ENCODE assay signal across 8 mouse cellular contexts in the genomic region with DNA sequence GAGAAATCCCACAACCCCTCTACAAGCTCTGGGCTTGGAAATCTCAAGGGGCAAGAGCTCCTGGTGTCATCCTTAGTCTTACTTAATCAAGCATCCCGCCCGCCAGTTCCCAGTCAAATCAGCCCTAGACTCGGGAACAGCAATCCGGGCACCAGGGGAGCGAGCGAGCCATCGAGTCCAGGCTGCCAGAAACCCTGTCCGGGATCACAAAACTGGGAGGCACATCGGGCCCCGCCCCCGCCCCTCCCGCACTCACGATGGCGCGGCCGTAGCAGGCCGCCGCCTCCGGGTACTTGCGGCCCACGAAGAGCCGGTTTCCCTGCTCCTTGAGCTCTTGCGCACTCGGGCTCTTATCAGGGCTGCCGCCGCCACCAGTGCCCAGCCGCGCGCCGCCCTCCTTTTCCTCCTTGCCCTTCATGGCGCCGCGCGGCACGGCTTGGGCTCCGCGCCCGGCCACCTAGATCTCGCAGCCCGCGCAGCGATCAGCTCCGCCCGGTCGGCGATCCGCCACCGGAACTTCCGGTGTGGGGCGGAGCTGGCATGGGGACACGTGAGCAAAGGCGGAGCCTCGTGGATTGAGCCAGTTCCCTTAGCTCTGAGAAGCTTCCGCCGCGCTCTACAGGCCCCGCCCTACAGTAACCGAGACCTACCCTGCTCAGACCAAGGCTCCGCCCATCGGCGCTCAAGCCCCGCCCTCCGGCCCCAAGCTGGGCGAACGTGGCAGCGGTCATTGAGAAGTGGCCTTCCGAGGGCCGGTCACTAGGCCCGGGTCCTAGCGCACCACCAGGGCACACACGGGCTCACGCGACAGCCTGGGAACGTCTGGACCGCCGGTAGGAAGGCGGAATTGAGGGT. TPM values are rescaled to one million over a fixed set of nuclear protein-coding genes. Genes with fewer than 3 reads are reported as not detected.
DNase-seq lines count a peak whose midpoint lies in the region; ATAC-seq and TF ChIP-seq lines count a peak whose summit lies in the region.

No protein-coding gene starts in this region.

- TF ChIP-seq RAD21 in MEL (IDR thresholded peaks at IDR 0.05; ENCODE audit: low read depth, low read length): no peak

- no peak for TF ChIP-seq EP300 in MEL (IDR thresholded peaks at IDR 0.05; ENCODE audit: low read depth in 1 of 2, low read length in 2 of 2)
- TF ChIP-seq EP300 in lung, postnatal 0 days (IDR thresholded peaks at IDR 0.05): no peak

- peaks cover 2 to 37% of the 10 kb centered on the region in 2 experiments; a peak in 3 of 4 replicates for H3K4me1 ChIP-seq in MEL (ENCODE audit: control insufficient read depth in 1 of 2, insufficient read depth in 2 of 2, low read length in 2 of 2)
- peaks cover 55% of the 10 kb centered on the region for H3K4me1 ChIP-seq in cerebellum, adult 2 months (ENCODE audit: control insufficient read depth, insufficient read depth, low read length)
- H3K4me1 ChIP-seq in hindbrain, embryonic 10.5 days (replicated peaks): peaks cover 91% of the 10 kb centered on the region
- peaks cover 45% of the 10 kb centered on the region for H3K4me1 ChIP-seq in lung, postnatal 0 days (ENCODE audit: insufficient read depth, low read depth, low read length)

- H3K27me3 ChIP-seq in MEL (ENCODE audit: control insufficient read depth in 1 of 2, insufficient read depth in 2 of 2, low read length in 2 of 2): no peaks in the 10 kb centered on the region
- no peaks in the 10 kb centered on the region for H3K27me3 ChIP-seq in cerebellum, adult 2 months (ENCODE audit: control insufficient read depth, insufficient read depth, low read length)
- H3K27me3 ChIP-seq in hindbrain, embryonic 10.5 days (ENCODE audit: insufficient read depth, poor library complexity, severe bottlenecking): no peaks in the 10 kb centered on the region
- no peaks in the 10 kb centered on the region for H3K27me3 ChIP-seq in lung, postnatal 0 days (replicated peaks; ENCODE audit: insufficient read depth, low read length)

- no peaks in the 10 kb centered on the region for H3K9me3 ChIP-seq in MEL (replicated peaks; ENCODE audit: insufficient read depth, low read length)
- H3K9me3 ChIP-seq in hindbrain, embryonic 10.5 days: no peaks in the 10 kb centered on the region
- H3K9me3 ChIP-seq in lung, postnatal 0 days (ENCODE audit: low read length): no peaks in the 10 kb centered on the region

- peak; percentile 73 to 86 for TF ChIP-seq POLR2A in MEL (IDR thresholded peaks at IDR 0.05; ENCODE audit: control insufficient read depth in 1 of 2, insufficient read depth in 1 of 2, low read depth in 1 of 2, low read length in 2 of 2, poor library complexity in 1 of 2)
- peak; percentile 70 for TF ChIP-seq POLR2A in cerebellum, adult 2 months (IDR thresholded peaks at IDR 0.05; ENCODE audit: borderline replicate concordance, insufficient read depth, low read length)

- H3K4me3 ChIP-seq in MEL (ENCODE audit: control insufficient read depth in 1 of 2, insufficient read depth in 1 of 2, low read depth in 2 of 2, low read length in 2 of 2): peak overlapping the region; percentile 80 to 87
- peak overlapping the region; percentile 81 for H3K4me3 ChIP-seq in cerebellum, adult 2 months (replicated peaks; ENCODE audit: insufficient read depth, low read depth, low read length)
- peak overlapping the region; percentile 73 for H3K4me3 ChIP-seq in hindbrain, embryonic 10.5 days
- peak overlapping the region; percentile 55 for H3K4me3 ChIP-seq in lung, postnatal 0 days (ENCODE audit: low read depth, low read length)

- H3K79me2 ChIP-seq in MEL (ENCODE audit: control insufficient read depth, insufficient read depth, low read length, poor library complexity): peaks cover 52% of the 10 kb centered on the region

- peak; percentile 99 for DNase-seq in MEL (ENCODE audit: low read depth, low spot score)
- DNase-seq in cerebellum, adult 2 months: peak; percentile 99
- peak; percentile 99 for DNase-seq in forelimb bud, embryonic 11.5 days (ENCODE audit: low read depth, low spot score)
- peak; percentile 100 for DNase-seq in hindbrain, embryonic 10.5 days (ENCODE audit: low spot score)
- DNase-seq in layer of hippocampus, adult 9-11 months: peak; percentile 100
- peak; percentile 100 for DNase-seq in lung, postnatal 0 days (ENCODE audit: low spot score)
- DNase-seq in ovary, postnatal 14 days (ENCODE audit: low spot score): peak; percentile 99
- DNase-seq in thymus, postnatal 14 days: peak; percentile 98

- peak; percentile 94 for ATAC-seq in lung, postnatal 0 days

- H3K36me3 ChIP-seq in MEL (ENCODE audit: control insufficient read depth in 1 of 2, insufficient read depth in 2 of 2, low read length in 2 of 2): peaks cover 0 to 13% of the 10 kb centered on the region in 2 experiments; a peak in 2 of 4 replicates
- H3K36me3 ChIP-seq in hindbrain, embryonic 10.5 days: peaks cover 52% of the 10 kb centered on the region
- H3K36me3 ChIP-seq in lung, postnatal 0 days (ENCODE audit: insufficient read depth, low read length): 0 out of 2 replicates have a peak, but pooled peaks cover 5% of the 10 kb centered on the region

- TF ChIP-seq CTCF in MEL (IDR thresholded peaks at IDR 0.05 in 2 of 3, conservative IDR thresholded peaks at IDR 0.05 in 1 of 3; ENCODE audit: control insufficient read depth in 1 of 3, insufficient read depth in 1 of 3, low read depth in 2 of 3, low read length in 3 of 3, poor library complexity in 1 of 3, severe bottlenecking in 1 of 3): 0 out of 6 replicates have a peak, but pooled peaks of 1 of the 3 experiments have one; percentile 8
- TF ChIP-seq CTCF in cerebellum, adult 2 months (IDR thresholded peaks at IDR 0.05; ENCODE audit: borderline replicate concordance, insufficient read depth, low read depth, low read length): no peak
- peak; percentile 23; the same call in 1 of the 2 replicates for TF ChIP-seq CTCF in lung, postnatal 0 days (IDR thresholded peaks at IDR 0.05)

- peak overlapping the region; percentile 84 for H3K4me2 ChIP-seq in lung, postnatal 0 days (replicated peaks; ENCODE audit: low read depth, low read length)

- peak overlapping the region; percentile 82 for H3K27ac ChIP-seq in MEL (ENCODE audit: control insufficient read depth, low read depth, low read length)
- peak overlapping the region; percentile 95 for H3K27ac ChIP-seq in cerebellum, adult 2 months (ENCODE audit: insufficient read depth, low read length)
- H3K27ac ChIP-seq in hindbrain, embryonic 10.5 days: peak overlapping the region; percentile 97
- peak overlapping the region; percentile 98 for H3K27ac ChIP-seq in lung, postnatal 0 days (ENCODE audit: low read length)

- H3K9ac ChIP-seq in MEL (ENCODE audit: control insufficient read depth, low read depth, low read length, poor library complexity, severe bottlenecking): peak overlapping the region; percentile 95
- peak overlapping the region; percentile 66 for H3K9ac ChIP-seq in lung, postnatal 0 days (replicated peaks; ENCODE audit: low read depth)

- under 1% methylated on average over 75 of the region's 77 CpGs for WGBS in cerebellum, adult 2 months
- under 1% methylated on average over 77 of the region's 77 CpGs for WGBS in hindbrain, embryonic 10.5 days
- 1% methylated on average over 72 of the region's 77 CpGs for WGBS in lung, postnatal 0 days

TF ChIP-seq in MEL, 35 proteins besides CTCF, POLR2A, EP300 and RAD21 (continues in another document):
- TF ChIP-seq GABPA (IDR thresholded peaks at IDR 0.05; ENCODE audit: low read depth, low read length) (no peak), POLR2AphosphoS2 (IDR thresholded peaks at IDR 0.05; ENCODE audit: low read length) (peak; percentile 93), MAX (IDR thresholded peaks at IDR 0.05; ENCODE audit: low read length) (peak; percentile 87), USF1 (IDR thresholded peaks at IDR 0.05; ENCODE audit: low read depth, low read length) (peak; percentile 97)

RNA-seq across cellular contexts. Expression of a gene that starts 0.5 kb away (rescaled TPM):
- 74.0 and 75.0 TPM in 2 replicates for total RNA-seq in MEL (2012; rRNA removed)
- 10 to 100 TPM in 1 of 2 experiments, not detected in 1; 99.7 TPM for polyA plus RNA-seq in MEL (2012; ENCODE audit: insufficient read depth in 1 of 2, insufficient read length in 2 of 2, low read depth in 1 of 2, low replicate concordance in 2 of 2, missing spikeins in 1 of 2)
- 326 and 333 TPM in 2 replicates for polyA plus RNA-seq in cerebellum, adult 2 months (2012; rRNA removed)
- 360 and 390 TPM in 2 replicates for polyA plus RNA-seq in hindbrain, embryonic 10.5 days (2016; fragmentation: Nextera tagmentation; extraction: Ambion mirVana)
- polyA plus RNA-seq in lung, postnatal 0 days (2015; fragmentation: Nextera tagmentation; extraction: Ambion mirVana): 196 and 198 TPM in 2 replicates

RNA-seq across cellular contexts. Expression of a gene that starts 4.0 kb away (rescaled TPM):
- 12.9 and 13.1 TPM in 2 replicates for total RNA-seq in MEL (2012; rRNA removed)
- polyA plus RNA-seq in MEL (2012; ENCODE audit: insufficient read depth in 1 of 2, insufficient read length in 2 of 2, low read depth in 1 of 2, low replicate concordance in 2 of 2, missing spikeins in 1 of 2): 10 to 100 TPM in 1 of 2 experiments, not detected in 1; 23.9 TPM
- 65.8 and 75.2 TPM in 2 replicates for polyA plus RNA-seq in cerebellum, adult 2 months (2012; rRNA removed)
- polyA plus RNA-seq in hindbrain, embryonic 10.5 days (2016; fragmentation: Nextera tagmentation; extraction: Ambion mirVana): 51.5 and 64.3 TPM in 2 replicates
- polyA plus RNA-seq in lung, postnatal 0 days (2015; fragmentation: Nextera tagmentation; extraction: Ambion mirVana): 27.3 and 28.0 TPM in 2 replicates

RNA-seq across cellular contexts. Expression of a gene that starts 4.4 kb away (rescaled TPM):
- total RNA-seq in MEL (2012; rRNA removed): 1.4 TPM in 2 replicates
- 1 to 10 TPM in 1 of 2 experiments, not detected in 1; 4.0 TPM for polyA plus RNA-seq in MEL (2012; ENCODE audit: insufficient read depth in 1 of 2, insufficient read length in 2 of 2, low read depth in 1 of 2, low replicate concordance in 2 of 2, missing spikeins in 1 of 2)
- 111 and 119 TPM in 2 replicates for polyA plus RNA-seq in cerebellum, adult 2 months (2012; rRNA removed)
- 1.7 and 3.1 TPM in 2 replicates for polyA plus RNA-seq in hindbrain, embryonic 10.5 days (2016; fragmentation: Nextera tagmentation; extraction: Ambion mirVana)
- polyA plus RNA-seq in lung, postnatal 0 days (2015; fragmentation: Nextera tagmentation; extraction: Ambion mirVana): 1.4 and 1.7 TPM in 2 replicates

RNA-seq across cellular contexts. Expression of a gene that starts 8.9 kb away (rescaled TPM):
- total RNA-seq in MEL (2012; rRNA removed): 2.8 and 4.9 TPM in 2 replicates
- 1 to 10 TPM in 1 of 2 experiments, not detected in 1; 6.8 TPM for polyA plus RNA-seq in MEL (2012; ENCODE audit: insufficient read depth in 1 of 2, insufficient read length in 2 of 2, low read depth in 1 of 2, low replicate concordance in 2 of 2, missing spikeins in 1 of 2)
- polyA plus RNA-seq in cerebellum, adult 2 months (2012; rRNA removed): 42.9 and 45.9 TPM in 2 replicates
- 1.5 and 3.1 TPM in 2 replicates for polyA plus RNA-seq in hindbrain, embryonic 10.5 days (2016; fragmentation: Nextera tagmentation; extraction: Ambion mirVana)
- polyA plus RNA-seq in lung, postnatal 0 days (2015; fragmentation: Nextera tagmentation; extraction: Ambion mirVana): 0.86 and 1.1 TPM in 2 replicates

RNA-seq across cellular contexts. Expression of a gene that starts 9.2 kb away (rescaled TPM):
- 29.4 and 38.8 TPM in 2 replicates for total RNA-seq in MEL (2012; rRNA removed)
- polyA plus RNA-seq in MEL (2012; ENCODE audit: insufficient read depth in 1 of 2, insufficient read length in 2 of 2, low read depth in 1 of 2, low replicate concordance in 2 of 2, missing spikeins in 1 of 2): 10 to 100 TPM in 1 of 2 experiments, not detected in 1; 35.0 TPM
- 32.8 and 34.2 TPM in 2 replicates for polyA plus RNA-seq in cerebellum, adult 2 months (2012; rRNA removed)
- 30.1 and 30.7 TPM in 2 replicates for polyA plus RNA-seq in hindbrain, embryonic 10.5 days (2016; fragmentation: Nextera tagmentation; extraction: Ambion mirVana)
- polyA plus RNA-seq in lung, postnatal 0 days (2015; fragmentation: Nextera tagmentation; extraction: Ambion mirVana): 14.9 and 15.0 TPM in 2 replicates

Comparison
In these comparisons a context has a peak if more than half of its experiments do, and no peak if none do; other contexts are left out.
1. Peak in every context shown above with its lines: DNase-seq, ATAC-seq, H3K4me3 ChIP-seq and H3K27ac ChIP-seq.
2. RNA of a gene that starts 4.4 kb away (polyA plus RNA-seq): 111 to 119 TPM in cerebellum, adult 2 months; 4.0 TPM in MEL, 1.7 to 3.1 TPM in hindbrain, embryonic 10.5 days and 1.4 to 1.7 TPM in lung, postnatal 0 days; every median in the first group is over 10 times any median in the second.